Mouse (Mus musculus) midbrain, embryonic 12.5 days (tissue): Measurements from ENCODE around the gene Cdk17. TPM values are rescaled to one million over a fixed set of nuclear protein-coding genes. Genes with fewer than 3 reads are reported as not detected.
A peak's percentile ranks its signal among the peaks of the same experiment; 100 is the strongest.

ENCODE experiments used
- ATAC-seq: fragments of 200-750 bp; cut with Nextera tagmentation; 2 replicates; pipeline ENCODE4 v1.8.0; 2017; ENCODE audit warnings: low read depth, moderate TSS enrichment, moderate library complexity; ENCODE audit not compliant: low FRiP score
- H3K27ac ChIP-seq: fragments of 300-500 bp; sonication (generic); replicated peaks from 2 replicates; pipeline ENCODE4 v1.5.1; 2016; ENCODE audit warnings: mild to moderate bottlenecking
- H3K27me3 ChIP-seq: fragments of 300-500 bp; sonication (generic); 2 replicates; pipeline ENCODE4 v1.6.1; 2016; ENCODE audit warnings: mild to moderate bottlenecking
- H3K36me3 ChIP-seq: fragments of 300-500 bp; sonication (generic); 2 replicates; pipeline ENCODE4 v1.6.1; 2016
- H3K4me1 ChIP-seq: fragments of 300-500 bp; sonication (generic); 2 replicates; pipeline ENCODE4 v1.6.1; 2016
- H3K4me2 ChIP-seq: fragments of 300-500 bp; sonication (generic); replicated peaks from 2 replicates; pipeline ENCODE4 v1.6.1; 2016; ENCODE audit warnings: mild to moderate bottlenecking, moderate library complexity
- H3K4me3 ChIP-seq: fragments of 300-500 bp; sonication (generic); 2 replicates; pipeline ENCODE4 v1.5.1; 2016; ENCODE audit warnings: mild to moderate bottlenecking
- H3K9ac ChIP-seq: fragments of 300-500 bp; sonication (generic); replicated peaks from 2 replicates; pipeline ENCODE4 v1.6.1; 2016; ENCODE audit warnings: mild to moderate bottlenecking, moderate library complexity
- H3K9me3 ChIP-seq: fragments of 300-500 bp; sonication (generic); 2 replicates; pipeline ENCODE4 v1.6.1; 2016; ENCODE audit warnings: mild to moderate bottlenecking
- WGBS: fragments of 180-500 bp; shearing (Covaris S2); methylation state at CpG from one replicate; pipeline ENCODE4 v1.1.7; 2016; 5-methylcytosine and 5-hydroxymethylcytosine counted together
- microRNA counts: library from miRNA; unstranded; fragments of <30 nt; microRNA quantifications from one replicate; lab custom pipeline; 2017
- microRNA-seq: library from miRNA; unstranded; fragments of <30 nt; microRNA quantifications from one replicate; pipeline ENCODE4, GENCODE M21; 2017
- polyA plus RNA-seq: library from polyadenylated mRNA; unstranded; fragments of >200 nt; fragmentation: Nextera tagmentation; extraction: Ambion mirVana; gene quantifications from 2 replicates; pipeline ENCODE4 v1.2.1, GENCODE M21; 2016

Gene Cdk17
- polyA plus RNA-seq, 1 experiment from 2014 or later, result 44.0 TPM

GRCm38 (mm10) chr10:93305946-93306345 lies 145.3 kb downstream of the Cdk17 start:
- H3K4me2 ChIP-seq, result no peak overlapping the region
- H3K27me3 ChIP-seq, result peaks cover 5% of the 10 kb centered on the region
- no peak for ATAC-seq
- no peak overlapping the region for H3K27ac ChIP-seq
- H3K36me3 ChIP-seq, result no peaks in the 10 kb centered on the region
- H3K9me3 ChIP-seq, result no peaks in the 10 kb centered on the region
- H3K4me1 ChIP-seq, result peaks cover 14% of the 10 kb centered on the region
- 67% methylated on average over 6 of the region's 6 CpGs for WGBS
- no peak overlapping the region for H3K9ac ChIP-seq
- H3K4me3 ChIP-seq, result no peak overlapping the region

GRCm38 (mm10) chr10:93306367-93306766 lies 145.7 kb downstream of the Cdk17 start:
- WGBS, result 85% methylated on average over 11 of the region's 11 CpGs
- ATAC-seq, result no peak
- peaks cover 14% of the 10 kb centered on the region for H3K4me1 ChIP-seq

GRCm38 (mm10) chr10:93309131-93309933 lies 148.7 kb downstream of the Cdk17 start:
- 0 out of 2 replicates have a peak, but pooled peaks have one; percentile 38 for ATAC-seq
- Histone ChIP-seq H3K4me3 (peak overlapping the region; percentile 57), H3K27ac (peak overlapping the region; percentile 52), H3K9ac (peak overlapping the region; percentile 70), H3K4me2 (peak overlapping the region; percentile 98), H3K4me1 (peaks cover 17% of the 10 kb centered on the region), H3K27me3 (peaks cover 23% of the 10 kb centered on the region), H3K36me3 (no peaks in the 10 kb centered on the region), H3K9me3 (no peaks in the 10 kb centered on the region)
- WGBS, result 3% methylated on average over 17 of the region's 23 CpGs

More at GRCm38 (mm10) chr10:93306367-93306766, 145.7 kb downstream of the Cdk17 start:
- Histone ChIP-seq H3K27me3 (peaks cover 9% of the 10 kb centered on the region), H3K36me3 (no peaks in the 10 kb centered on the region), H3K9me3 (no peaks in the 10 kb centered on the region), H3K9ac (no peak overlapping the region), H3K4me2 (no peak overlapping the region), H3K27ac (no peak overlapping the region), H3K4me3 (no peak overlapping the region)

- Histone ChIP-seq H3K27ac (peak overlapping the region; percentile 52), H3K4me3 (peak overlapping the region; percentile 57), H3K36me3 (no peaks in the 10 kb centered on the region), H3K4me1 (peaks cover 17% of the 10 kb centered on the region), H3K9ac (peak overlapping the region; percentile 70), H3K4me2 (peak overlapping the region; percentile 98), H3K27me3 (peaks cover 23% of the 10 kb centered on the region), H3K9me3 (no peaks in the 10 kb centered on the region)
- ATAC-seq, result peak; percentile 57
- WGBS, result under 1% methylated on average over 43 of the region's 43 CpGs
Observed at GRCm38 (mm10) chr10:93309934-93310621, 149.4 kb downstream of the Cdk17 start.

GRCm38 (mm10) chr10:93310721-93311411 lies 150.2 kb downstream of the Cdk17 start, which contains the start of gene Elk3:
Gene Elk3 (minus strand): TSS chr10:93311135.
- under 1% methylated on average over 52 of the region's 53 CpGs for WGBS
- peak; percentile 72 for ATAC-seq

GRCm38 (mm10) chr10:93311576-93311975 lies 150.9 kb downstream of the Cdk17 start:
- 2% methylated on average over 4 of the region's 4 CpGs for WGBS
- peaks cover 17% of the 10 kb centered on the region for H3K4me1 ChIP-seq
- H3K27me3 ChIP-seq, result peaks cover 23% of the 10 kb centered on the region
- H3K9me3 ChIP-seq, result no peaks in the 10 kb centered on the region
- no peak overlapping the region for H3K9ac ChIP-seq
- no peak overlapping the region for H3K27ac ChIP-seq
- peak overlapping the region; percentile 98 for H3K4me2 ChIP-seq
- H3K4me3 ChIP-seq, result peak overlapping the region; percentile 57
- H3K36me3 ChIP-seq, result no peaks in the 10 kb centered on the region
- no peak for ATAC-seq

More at GRCm38 (mm10) chr10:93310721-93311411, 150.2 kb downstream of the Cdk17 start, which contains the start of gene Elk3:
- peaks cover 17% of the 10 kb centered on the region for H3K4me1 ChIP-seq
- H3K9ac ChIP-seq, result peak within 1 kb of the TSS; percentile 70
- H3K36me3 ChIP-seq, result no peaks in the 10 kb centered on the region
- no peaks in the 10 kb centered on the region for H3K9me3 ChIP-seq
- H3K4me2 ChIP-seq, result peak within 1 kb of the TSS; percentile 98
- peaks cover 23% of the 10 kb centered on the region for H3K27me3 ChIP-seq
- H3K27ac ChIP-seq, result peak within 1 kb of the TSS; percentile 52
- peak within 1 kb of the TSS; percentile 57 for H3K4me3 ChIP-seq

MicroRNAs encoded within 50 kb of the gene (microRNA counts, 519-probe panel; counts per million panel counts)
- microRNA mmu-miR-1931 (lab: Ali Mortazavi, UCI), result not detected

Small RNAs within 50 kb of the gene (microRNA-seq; reads per million reads assigned to microRNA genes)
- gene Mir1931, result not detected

Other genes with a start within 250 kb of the Cdk17 start
- 1.3 and 1.6 TPM in 2 replicates for gene Cfap54, start 79.3 kb upstream of the Cdk17 start, polyA plus RNA-seq
- gene Elk3, start 150.3 kb downstream of the Cdk17 start, polyA plus RNA-seq, result 10.8 and 11.3 TPM in 2 replicates